Mouse (Mus musculus) erythroid progenitor cell, adult 5-6 weeks (primary cell): ENCODE data around the gene Phgdh. TPM values are rescaled to one million over a fixed set of nuclear protein-coding genes. Genes with fewer than 3 reads are reported as not detected.
"Not testable (repeated sequence)": the region's sequence is repeated elsewhere in the genome, so short reads cannot be mapped to it uniquely, and the experiment has no call there.

Source experiments
- ATAC-seq: replicated peaks from 2 replicates; pipeline ENCODE4 v1.8.0; 2016; ENCODE audit warnings: moderate number of reproducible peaks, mild to moderate bottlenecking, moderate TSS enrichment, inconsistent platforms; ENCODE audit not compliant: poor library complexity, low FRiP score, severe bottlenecking
- total RNA-seq, 2 experiments: library from RNA; stranded (forward) in 1 of 2; stranded (reverse) in 1 of 2; fragments of 150-400 nt in 1 of 2; fragments of 186-747, 209-891 nt in 1 of 2; gene quantifications; 2 replicates each; pipeline versions ENCODE4 v1.2.3 to v1.2.4; 2015 to 2017; ENCODE audit warnings: low replicate concordance in 2 of 2

Gene Phgdh
- total RNA-seq (2015; ENCODE audit: low replicate concordance) (6.7 and 6.8 TPM in 2 replicates), total RNA-seq (2017; ENCODE audit: low replicate concordance) (6.7 and 17.9 TPM in 2 replicates)

- not testable (repeated sequence) for ATAC-seq
These were observed at the start of gene Phgdh for GRCm38 (mm10) chr3:98339706-98340109. Gene Phgdh, minus strand, starts transcription at chr3:98339990.

- no peak for ATAC-seq
These were observed 49.5 kb upstream of the Phgdh start for GRCm38 (mm10) chr3:98389305-98389704.

- ATAC-seq, result no peak
These were observed 48.0 kb upstream of the Phgdh start for GRCm38 (mm10) chr3:98387756-98388155.

GRCm38 (mm10) chr3:98387086-98387485 is 47.3 kb upstream of the Phgdh start:
- ATAC-seq, result no peak

GRCm38 (mm10) chr3:98383024-98383790 is 43.4 kb upstream of the Phgdh start:
- no peak for ATAC-seq

GRCm38 (mm10) chr3:98382246-98382939 is 42.6 kb upstream of the Phgdh start, which contains the start of gene Zfp697:
Gene Zfp697, plus strand, starts transcription at chr3:98382461.
- ATAC-seq, result no peak

GRCm38 (mm10) chr3:98381677-98382245 is 42.0 kb upstream of the Phgdh start:
- no peak for ATAC-seq

- no peak for ATAC-seq
These were observed 39.4 kb upstream of the Phgdh start for GRCm38 (mm10) chr3:98379236-98379635.

- no peak for ATAC-seq
These were observed 38.5 kb upstream of the Phgdh start for GRCm38 (mm10) chr3:98378267-98378666.

GRCm38 (mm10) chr3:98374980-98375379 is 35.2 kb upstream of the Phgdh start:
- ATAC-seq, result no peak

GRCm38 (mm10) chr3:98374062-98374719 is 34.4 kb upstream of the Phgdh start:
- no peak for ATAC-seq

GRCm38 (mm10) chr3:98368776-98369175 is 29.0 kb upstream of the Phgdh start:
- no peak for ATAC-seq

GRCm38 (mm10) chr3:98368283-98368682 is 28.5 kb upstream of the Phgdh start:
- no peak for ATAC-seq

GRCm38 (mm10) chr3:98366823-98367222 is 27.0 kb upstream of the Phgdh start:
- ATAC-seq, result no peak

GRCm38 (mm10) chr3:98366086-98366485 is 26.3 kb upstream of the Phgdh start:
- no peak for ATAC-seq

GRCm38 (mm10) chr3:98362753-98363152 is 23.0 kb upstream of the Phgdh start:
- no peak for ATAC-seq

GRCm38 (mm10) chr3:98356632-98357370 is 17.0 kb upstream of the Phgdh start:
- ATAC-seq, result no peak

GRCm38 (mm10) chr3:98356026-98356365 is 16.2 kb upstream of the Phgdh start:
- ATAC-seq, result no peak

- ATAC-seq, result no peak
These were observed 15.7 kb upstream of the Phgdh start for GRCm38 (mm10) chr3:98355344-98356025.
